Mouse (Mus musculus) ZHBTc4 (cell line): ENCODE data around the gene Grem2.

Source experiments
- DNase-seq: peaks from one replicate; pipeline ENCODE4 v3.0.0-alpha.2; 2011; ENCODE audit warnings: low read depth, low spot score

The Grem2 gene

DNA sequence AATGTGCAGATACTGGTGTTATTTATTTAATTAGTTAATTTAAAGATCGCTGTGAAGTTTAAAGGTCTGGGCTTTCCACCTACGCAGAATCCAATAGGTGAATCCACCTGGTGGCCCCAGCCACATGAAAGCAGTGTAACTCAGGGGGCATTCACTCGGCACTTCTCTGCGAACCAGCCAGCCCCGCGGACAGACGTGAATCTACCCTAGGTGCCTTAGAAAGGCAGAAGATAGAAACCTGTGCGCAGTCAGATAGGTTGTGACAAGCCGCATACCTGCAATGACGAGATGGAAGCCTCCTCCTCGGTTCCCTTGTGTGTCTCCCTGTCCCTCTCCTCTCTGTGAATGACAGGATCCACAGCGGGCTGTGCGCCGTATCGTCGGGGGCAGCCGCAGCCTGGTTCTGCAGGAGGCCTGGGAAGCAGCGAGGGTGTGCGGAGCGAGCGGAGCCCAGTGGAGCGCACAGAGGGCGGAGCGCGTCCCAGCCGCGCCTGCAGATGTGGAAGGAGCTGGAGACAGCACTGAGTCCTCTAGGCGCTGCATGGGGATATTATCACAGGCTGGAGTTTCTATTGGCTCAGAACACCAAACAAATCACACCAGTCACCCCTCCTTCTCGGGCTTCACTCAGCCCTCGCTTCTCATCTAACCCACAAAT, at the start of gene Grem2:
Gene Grem2, minus strand, starts transcription at position 522 of the 658 bp plus-strand sequence.
- DNase-seq: peak; percentile 77

GRCm38 (mm10) chr1:174959837-174960236, 38.2 kb upstream of the Grem2 start:
- no peak for DNase-seq

DNA sequence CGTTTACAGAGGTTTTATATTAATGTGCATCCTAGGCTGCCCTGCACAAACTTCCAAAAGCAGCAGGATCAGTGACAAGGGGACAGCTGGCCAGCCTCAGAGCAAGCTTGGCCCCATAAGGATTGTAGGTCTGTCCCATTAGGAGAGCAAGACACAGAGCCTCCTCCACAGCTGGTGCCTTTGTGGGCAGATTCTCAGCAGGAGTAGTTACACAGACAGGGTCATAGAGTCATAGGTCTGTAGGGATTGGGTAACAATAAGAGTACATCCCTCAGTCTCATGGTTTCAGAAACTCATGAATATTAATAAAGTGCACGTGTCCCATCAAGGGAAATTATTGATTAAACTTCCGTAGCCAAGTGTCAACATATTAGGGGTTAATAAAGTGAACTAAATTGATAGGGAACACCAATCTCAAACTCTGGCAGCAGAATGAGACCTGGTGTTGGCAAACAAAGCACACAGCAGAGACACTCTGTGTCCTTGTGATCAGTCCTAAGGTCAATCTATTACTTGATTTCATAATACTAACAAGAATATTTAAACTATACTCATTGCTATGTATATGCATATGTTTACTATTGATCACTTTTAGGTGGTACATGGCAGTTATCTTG, 9.5 kb upstream of the Grem2 start:
- DNase-seq: no peak

GRCm38 (mm10) chr1:174929459-174930181, 8.0 kb upstream of the Grem2 start:
- DNase-seq: no peak

- no peak for DNase-seq
Measured at GRCm38 (mm10) chr1:174918949-174919348, 2.7 kb downstream of the Grem2 start.

DNA sequence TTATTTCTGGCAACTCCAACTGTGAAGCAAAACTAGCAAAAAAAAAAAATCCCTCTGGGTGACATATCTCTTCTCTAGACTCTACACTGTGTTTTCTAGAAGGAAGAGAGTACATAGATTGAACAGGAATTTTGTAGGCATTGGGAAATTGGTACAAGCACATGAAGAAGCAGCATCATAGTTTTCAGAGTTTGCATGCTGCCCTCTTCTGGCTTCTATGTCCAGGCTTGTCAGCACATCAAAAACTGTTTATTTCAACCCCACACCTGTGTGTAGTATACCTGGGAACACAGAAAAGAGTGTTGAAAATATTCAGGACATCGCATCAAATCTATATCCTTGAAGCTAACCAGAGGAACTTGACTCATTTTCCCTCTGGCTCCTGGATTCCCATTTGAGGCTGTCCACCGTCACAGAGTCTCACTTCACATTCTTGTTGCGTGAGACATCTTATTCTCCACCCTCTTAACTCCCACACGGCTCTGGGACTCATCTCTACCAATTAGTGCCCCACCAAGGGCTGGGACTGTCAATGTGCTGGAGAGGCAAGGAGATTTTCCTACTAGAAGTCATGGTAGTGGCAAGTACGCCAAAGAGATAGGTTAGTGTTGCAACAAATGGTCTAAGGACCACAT, 3.3 kb downstream of the Grem2 start:
- DNase-seq: no peak

DNA sequence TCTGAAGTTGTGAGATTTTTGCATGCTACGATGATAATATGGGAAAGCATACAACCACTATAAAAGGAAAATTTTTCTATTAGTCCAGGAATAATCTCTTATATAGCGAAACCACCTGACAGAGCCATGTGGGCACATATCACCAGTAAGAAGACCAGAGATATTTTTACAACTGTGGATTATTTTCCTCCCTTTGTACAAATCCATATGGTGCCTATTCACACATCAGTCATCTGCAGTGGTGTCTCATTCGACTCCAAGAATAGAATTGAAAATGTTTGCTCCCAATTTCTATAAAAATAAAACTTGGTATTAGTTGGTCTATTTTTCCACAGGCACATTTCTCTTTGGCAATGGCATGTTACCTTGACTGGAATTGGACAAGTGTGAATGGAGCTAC, 11.8 kb downstream of the Grem2 start:
- DNase-seq: no peak

DNA sequence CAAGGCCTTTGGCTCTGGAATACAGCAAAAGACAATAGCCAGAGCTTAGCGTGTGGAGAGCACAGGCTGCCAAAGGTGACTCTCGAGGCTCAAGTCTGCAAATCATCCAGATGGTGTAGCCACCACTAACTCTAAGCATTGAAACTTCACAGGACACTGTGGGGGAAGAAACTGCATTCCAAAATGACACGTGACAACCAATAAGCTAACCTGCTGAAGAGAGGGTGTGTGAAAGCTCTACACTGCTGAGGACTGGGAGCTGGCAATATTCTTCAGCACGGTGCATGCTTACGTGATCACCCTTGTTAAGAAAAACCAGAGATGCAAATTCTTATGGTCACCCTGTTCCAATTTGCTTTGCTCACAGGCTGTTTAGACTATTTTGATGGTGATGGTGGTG, 13.4 kb downstream of the Grem2 start:
- DNase-seq: no peak

DNA sequence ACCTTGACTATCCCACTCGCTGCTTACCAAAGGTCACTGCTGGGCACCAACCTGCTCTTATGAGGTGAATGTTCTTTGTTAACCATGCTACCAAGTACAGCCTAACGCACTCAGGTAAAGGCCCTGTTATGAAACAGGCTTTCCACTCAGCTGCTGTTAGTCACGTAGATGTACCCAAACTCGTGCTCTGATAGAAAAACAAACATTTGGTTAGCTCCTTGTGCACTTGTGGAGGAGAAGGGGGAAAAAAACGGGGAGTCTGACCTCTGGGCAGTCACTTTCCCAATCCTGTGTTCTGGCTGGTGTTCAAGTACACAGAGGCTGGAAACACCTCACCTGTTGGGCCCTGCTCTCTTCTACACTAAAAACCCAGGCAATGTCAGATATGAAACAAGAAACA, 14.0 kb downstream of the Grem2 start:
- no peak for DNase-seq

- no peak for DNase-seq
Measured at GRCm38 (mm10) chr1:174902755-174903154, 18.9 kb downstream of the Grem2 start.

GRCm38 (mm10) chr1:174892471-174892870, 29.1 kb downstream of the Grem2 start:
- DNase-seq: no peak

- DNase-seq: no peak
Measured at GRCm38 (mm10) chr1:174888684-174889405, 32.8 kb downstream of the Grem2 start.

DNA sequence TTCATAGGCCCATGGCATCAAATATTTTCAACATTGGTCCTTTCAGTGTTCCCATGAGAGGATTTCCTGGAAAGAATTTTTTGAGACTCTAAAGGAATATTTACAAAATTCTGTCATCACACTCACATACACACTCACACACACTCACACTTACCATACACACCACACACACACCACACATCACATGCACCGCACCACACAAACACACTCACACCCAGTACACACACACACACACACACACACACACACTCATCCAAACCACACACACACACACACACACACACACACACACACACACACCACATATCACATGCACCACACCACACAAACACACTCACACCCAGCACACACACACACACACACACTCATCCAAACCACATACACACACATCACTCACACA, 33.5 kb downstream of the Grem2 start:
- DNase-seq: no peak

DNA sequence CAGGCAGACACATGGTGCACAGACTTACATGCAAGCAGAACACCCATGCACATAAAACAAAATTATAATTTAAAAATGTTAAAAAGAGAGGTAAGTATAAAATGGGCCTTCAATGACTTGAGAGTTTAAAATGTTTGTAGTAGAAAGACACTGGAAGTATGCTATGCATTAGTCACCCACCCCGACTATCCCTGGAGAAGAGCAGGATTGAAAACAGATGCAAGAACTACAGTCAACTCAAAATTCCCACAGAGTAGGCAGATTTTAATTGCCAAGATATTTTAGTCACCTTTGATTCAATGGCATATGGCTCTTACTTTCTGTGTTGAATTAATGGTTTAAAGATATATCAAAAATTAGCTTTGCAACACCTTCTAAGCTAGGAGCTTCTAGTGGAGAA, 39.1 kb downstream of the Grem2 start:
- DNase-seq: no peak

DNA sequence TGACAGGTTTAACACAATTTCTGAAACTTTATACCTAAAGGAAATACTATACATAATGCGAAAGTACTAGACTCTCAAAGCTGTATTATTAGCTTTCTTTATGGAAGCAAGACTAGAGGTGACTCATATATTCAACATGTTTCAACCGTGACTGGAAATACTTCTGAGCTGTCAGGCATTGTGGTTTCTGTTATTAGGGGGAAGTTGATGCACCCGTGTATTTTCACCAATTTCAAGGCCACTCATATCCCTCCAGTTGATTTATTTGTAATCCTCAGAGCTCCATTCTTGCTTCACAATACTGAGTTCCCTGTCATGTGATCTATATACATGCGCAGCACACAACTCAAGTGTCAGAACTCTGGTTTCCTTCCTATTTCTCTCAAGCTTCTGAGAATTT, 46.4 kb downstream of the Grem2 start:
- DNase-seq: no peak

- DNase-seq: no peak
Measured at GRCm38 (mm10) chr1:174860407-174861118, 61.1 kb downstream of the Grem2 start.

- DNase-seq: no peak
Measured at GRCm38 (mm10) chr1:174856188-174856587, 65.4 kb downstream of the Grem2 start.

DNA sequence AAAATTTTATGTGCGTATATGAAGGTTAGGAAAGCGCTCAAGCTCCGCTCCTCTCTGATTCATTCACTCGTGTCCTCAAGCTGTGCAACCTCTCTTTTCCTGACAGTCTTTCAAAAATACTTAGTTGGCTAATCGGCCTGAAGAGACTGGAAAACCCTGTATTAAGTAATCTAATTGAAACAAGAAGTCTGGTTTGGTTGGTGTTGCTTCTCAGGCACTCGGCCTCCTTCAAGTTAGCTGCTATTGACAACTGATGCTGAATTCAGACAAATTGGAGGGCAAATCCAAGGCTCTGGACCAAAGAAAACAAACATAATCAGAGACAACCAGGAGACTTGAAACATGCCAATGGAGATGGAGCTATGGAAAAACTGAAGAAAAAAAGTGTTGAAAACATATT, 76.8 kb downstream of the Grem2 start:
- DNase-seq: no peak

DNA sequence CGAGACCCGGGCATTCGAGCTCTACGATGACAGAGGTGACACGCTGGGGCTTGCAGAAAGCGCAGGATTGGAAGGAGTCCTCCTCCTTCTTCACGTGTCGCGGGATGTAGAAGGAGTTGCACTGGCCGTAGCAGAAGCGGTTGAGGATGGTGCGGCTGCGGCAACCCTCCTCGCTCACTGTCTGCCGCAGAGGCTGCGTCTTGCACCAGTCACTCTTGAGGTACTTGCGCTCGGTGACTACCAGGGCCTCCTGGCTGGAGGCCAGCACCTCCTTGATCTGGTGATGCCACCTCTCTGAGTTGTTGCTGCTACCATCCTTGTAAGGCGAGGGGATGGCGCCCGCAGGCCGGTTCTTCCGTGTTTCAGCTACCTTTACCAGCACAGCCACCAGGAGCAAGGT, 84.8 kb downstream of the Grem2 start:
- DNase-seq: peak; percentile 7

- no peak for DNase-seq
Measured at GRCm38 (mm10) chr1:174826562-174826961, 95.1 kb downstream of the Grem2 start.

DNA sequence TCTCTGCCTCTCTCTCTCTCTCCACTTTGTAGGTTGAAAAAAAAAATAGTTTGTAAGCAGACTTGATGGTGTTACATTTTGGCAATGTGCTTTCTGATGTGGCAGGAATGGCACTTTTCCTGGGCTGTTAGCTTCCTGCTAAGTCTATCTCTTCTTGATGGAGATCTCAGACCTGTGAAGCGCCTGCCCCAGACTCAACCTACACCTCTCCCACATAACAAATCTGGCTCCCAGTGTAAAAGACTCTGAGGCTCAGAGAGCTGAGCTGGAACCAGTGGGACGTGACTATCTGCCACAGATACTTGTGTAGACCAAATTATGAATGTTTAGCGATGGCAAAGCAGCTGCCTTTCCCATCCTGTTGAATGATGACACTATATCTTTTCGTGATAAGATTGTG, 109.8 kb downstream of the Grem2 start:
- no peak for DNase-seq
